Comparison of ENCODE assay signal across 8 mouse cellular contexts in the genomic region with DNA sequence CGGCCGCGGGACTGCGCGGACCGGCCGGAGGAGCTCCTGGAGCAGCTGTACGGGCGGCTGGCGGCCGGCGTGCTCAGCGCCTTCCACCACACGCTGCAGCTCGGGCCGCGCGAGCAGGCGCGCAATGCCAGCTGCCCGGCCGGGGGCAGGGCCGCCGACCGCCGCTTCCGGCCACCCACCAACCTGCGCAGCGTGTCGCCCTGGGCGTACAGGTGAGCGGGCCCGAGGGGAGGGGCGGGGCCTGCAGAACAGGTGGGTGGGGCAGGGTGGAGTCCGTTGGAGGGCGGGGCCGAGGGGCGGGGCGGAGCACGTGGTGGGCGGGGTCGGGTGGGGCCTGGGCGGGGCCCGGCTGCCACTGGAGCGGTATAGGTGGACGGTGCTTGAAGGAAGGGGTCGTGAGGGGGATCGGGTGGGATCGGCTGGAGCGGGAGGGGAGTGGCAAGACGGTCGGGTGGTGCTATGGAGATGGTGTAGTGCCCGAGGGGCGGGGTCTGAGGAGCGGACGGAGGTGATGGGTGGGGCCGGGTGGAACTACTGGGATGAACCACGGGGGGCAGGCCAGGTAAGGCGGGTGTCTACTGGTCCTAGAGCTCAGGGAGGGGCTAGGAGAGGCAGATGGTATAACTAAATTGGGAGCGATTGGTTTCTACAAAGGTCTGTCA. TPM values are rescaled to one million over a fixed set of nuclear protein-coding genes. Genes with fewer than 3 reads are reported as not detected.
DNase-seq lines count a peak whose midpoint lies in the region; ATAC-seq lines count a peak whose summit lies in the region.

No protein-coding gene starts in this region.

- H3K27ac ChIP-seq in intestine, embryonic 16.5 days (ENCODE audit: low read length): peak overlapping the region; percentile 86

- H3K36me3 ChIP-seq in intestine, embryonic 16.5 days (ENCODE audit: control insufficient read depth, insufficient read depth, low read length): no peaks in the 10 kb centered on the region

- intact Hi-C loops in left cerebral cortex, postnatal 4 days (cut with DNase I): no loop called here

- peak; percentile 50 for ATAC-seq in common myeloid progenitor, adult 5-6 weeks (replicated peaks; ENCODE audit: low read depth, poor library complexity, severe bottlenecking)
- ATAC-seq in intestine, embryonic 16.5 days: peak; percentile 90

- peak overlapping the region; percentile 81 for H3K9ac ChIP-seq in intestine, embryonic 16.5 days (ENCODE audit: low read depth, low read length)

- H3K4me2 ChIP-seq in intestine, embryonic 16.5 days (ENCODE audit: low read depth, low read length): peak overlapping the region; percentile 91

- H3K27me3 ChIP-seq in intestine, embryonic 16.5 days (replicated peaks; ENCODE audit: control insufficient read depth, insufficient read depth, low read length): no peaks in the 10 kb centered on the region

- peak overlapping the region; percentile 75 for H3K4me3 ChIP-seq in intestine, embryonic 16.5 days (ENCODE audit: low read length)

- WGBS in intestine, embryonic 16.5 days: under 1% methylated on average over 59 of the region's 60 CpGs

- peaks cover 18% of the 10 kb centered on the region for H3K4me1 ChIP-seq in intestine, embryonic 16.5 days (ENCODE audit: control insufficient read depth, insufficient read depth, low read length)

- DNase-seq in adrenal gland, adult (ENCODE audit: inconsistent age in 2 of 2, low spot score in 1 of 2): peak; percentile 79 to 92
- DNase-seq in gastrocnemius, postnatal 10 days: peak; percentile 64
- DNase-seq in left cerebral cortex, postnatal 4 days: peak; percentile 57
- peak; percentile 52 for DNase-seq in mesoderm, embryonic 11.5 days (ENCODE audit: low read depth, low spot score)
- DNase-seq in right cerebral cortex, postnatal 36 days (ENCODE audit: low spot score in 2 of 2): peak; percentile 79 to 81
- DNase-seq in adipocyte (ENCODE audit: low spot score): no peak

- H3K9me3 ChIP-seq in intestine, embryonic 16.5 days (ENCODE audit: control insufficient read depth, low read length): no peaks in the 10 kb centered on the region

RNA-seq across cellular contexts. Expression of a gene that starts 0.9 kb away (rescaled TPM):
- not detected in 2 replicates for total RNA-seq in common myeloid progenitor, adult 5-6 weeks (2017)
- 1 to 10 TPM; 7.7 to 9.3 TPM for total RNA-seq in gastrocnemius, postnatal 10 days (2021)
- 0.51 and 4.2 TPM in 2 replicates for polyA plus RNA-seq in intestine, embryonic 16.5 days (2015; fragmentation: Nextera tagmentation; extraction: Ambion mirVana)
- total RNA-seq in left cerebral cortex, postnatal 4 days (2021): 10 to 100 TPM; 20.6 to 21.6 TPM

RNA-seq across cellular contexts. Expression of a gene that starts 45.9 kb away (rescaled TPM):
- 16.7 and 18.1 TPM in 2 replicates for total RNA-seq in common myeloid progenitor, adult 5-6 weeks (2017)
- total RNA-seq in gastrocnemius, postnatal 10 days (2021): 10 to 100 TPM; 23.2 to 27.4 TPM
- 89.8 and 91.7 TPM in 2 replicates for polyA plus RNA-seq in intestine, embryonic 16.5 days (2015; fragmentation: Nextera tagmentation; extraction: Ambion mirVana)
- 10 to 100 TPM; 29.4 to 29.6 TPM for total RNA-seq in left cerebral cortex, postnatal 4 days (2021)
